Mouse (Mus musculus): ENCODE data around the gene Zfp420. TPM values are rescaled to one million over a fixed set of nuclear protein-coding genes. Genes with fewer than 3 reads are reported as not detected.
"Not testable (repeated sequence)": the region's sequence is repeated elsewhere in the genome, so short reads cannot be mapped to it uniquely, and the experiment has no call there.

The Zfp420 gene
- polyA plus RNA-seq, 1 experiment, result 4.8 TPM

- Histone ChIP-seq H3K27ac (ENCODE audit: insufficient read depth, low read depth, low read length) (no peak overlapping the region), H3K4me1 (ENCODE audit: control insufficient read depth, insufficient read depth, low read length) (no peaks in the 10 kb centered on the region), H3K4me3 (ENCODE audit: insufficient read depth, low read length) (no peak overlapping the region)
- no peak for TF ChIP-seq CTCF (IDR thresholded peaks at IDR 0.05; ENCODE audit: low read depth, low read length)
- no peak for TF ChIP-seq POLR2A (IDR thresholded peaks at IDR 0.05; ENCODE audit: borderline replicate concordance, low read depth, low read length)
Measured at GRCm38 (mm10) chr7:29839256-29839655, 20.5 kb upstream of the Zfp420 start.

GRCm38 (mm10) chr7:29842105-29842504 lies 17.7 kb upstream of the Zfp420 start:
- no peaks in the 10 kb centered on the region for H3K4me1 ChIP-seq (ENCODE audit: control insufficient read depth, insufficient read depth, low read length)
- H3K27ac ChIP-seq (ENCODE audit: insufficient read depth, low read depth, low read length), result no peak overlapping the region
- H3K4me3 ChIP-seq (ENCODE audit: insufficient read depth, low read length), result no peak overlapping the region
- TF ChIP-seq POLR2A (IDR thresholded peaks at IDR 0.05; ENCODE audit: borderline replicate concordance, low read depth, low read length), result no peak

GRCm38 (mm10) chr7:29844616-29845015 lies 15.2 kb upstream of the Zfp420 start:
- no peaks in the 10 kb centered on the region for H3K4me1 ChIP-seq (ENCODE audit: control insufficient read depth, insufficient read depth, low read length)
- H3K4me3 ChIP-seq (ENCODE audit: insufficient read depth, low read length), result no peak overlapping the region
- TF ChIP-seq POLR2A (IDR thresholded peaks at IDR 0.05; ENCODE audit: borderline replicate concordance, low read depth, low read length) (no peak), CTCF (IDR thresholded peaks at IDR 0.05; ENCODE audit: low read depth, low read length) (no peak)
- no peak overlapping the region for H3K27ac ChIP-seq (ENCODE audit: insufficient read depth, low read depth, low read length)

DNA sequence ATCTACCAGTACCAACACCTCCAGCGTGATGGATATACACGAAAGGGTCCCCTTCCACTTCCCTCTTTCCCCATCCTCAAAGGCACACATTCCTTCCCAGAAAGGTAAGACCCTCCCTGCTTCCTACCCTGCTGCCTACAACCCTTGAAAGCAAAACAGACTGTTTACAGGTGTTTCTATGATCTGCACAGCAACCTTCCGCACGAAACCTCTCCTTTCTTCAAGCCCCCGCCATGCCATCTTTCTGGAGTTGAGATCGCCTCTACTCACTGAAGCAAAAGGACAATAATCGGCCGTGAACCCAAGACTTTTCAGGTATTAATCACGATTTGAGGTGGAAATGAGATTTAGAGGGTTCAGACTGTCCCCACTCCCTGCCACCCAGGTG lies 7.0 kb upstream of the Zfp420 start:
- H3K4me3 ChIP-seq (ENCODE audit: insufficient read depth, low read length), result peak overlapping the region; percentile 81
- TF ChIP-seq CTCF (IDR thresholded peaks at IDR 0.05; ENCODE audit: low read depth, low read length), result no peak
- no peaks in the 10 kb centered on the region for H3K4me1 ChIP-seq (ENCODE audit: control insufficient read depth, insufficient read depth, low read length)
- no peak overlapping the region for H3K27ac ChIP-seq (ENCODE audit: insufficient read depth, low read depth, low read length)

GRCm38 (mm10) chr7:29853219-29853842 lies 6.4 kb upstream of the Zfp420 start, which contains the start of gene Zfp940:
Zfp940 (minus strand) TSS chr7:29853669.
- Histone ChIP-seq H3K27ac (ENCODE audit: insufficient read depth, low read depth, low read length) (no peak within 1 kb of the TSS), H3K4me1 (ENCODE audit: control insufficient read depth, insufficient read depth, low read length) (no peaks in the 10 kb centered on the region), H3K4me3 (ENCODE audit: insufficient read depth, low read length) (peak within 1 kb of the TSS; percentile 81)
- no peak for TF ChIP-seq POLR2A (IDR thresholded peaks at IDR 0.05; ENCODE audit: borderline replicate concordance, low read depth, low read length)
- TF ChIP-seq CTCF (IDR thresholded peaks at IDR 0.05; ENCODE audit: low read depth, low read length), result no peak

- Histone ChIP-seq H3K4me1 (ENCODE audit: control insufficient read depth, insufficient read depth, low read length) (peaks cover 2% of the 10 kb centered on the region; the same call in 1 of the 2 replicates), H3K4me3 (ENCODE audit: insufficient read depth, low read length) (no peak overlapping the region), H3K27ac (ENCODE audit: insufficient read depth, low read depth, low read length) (no peak overlapping the region)
- no peak for TF ChIP-seq POLR2A (IDR thresholded peaks at IDR 0.05; ENCODE audit: borderline replicate concordance, low read depth, low read length)
- no peak for TF ChIP-seq CTCF (IDR thresholded peaks at IDR 0.05; ENCODE audit: low read depth, low read length)
Measured at GRCm38 (mm10) chr7:29861660-29862059, 1.9 kb downstream of the Zfp420 start.

DNA sequence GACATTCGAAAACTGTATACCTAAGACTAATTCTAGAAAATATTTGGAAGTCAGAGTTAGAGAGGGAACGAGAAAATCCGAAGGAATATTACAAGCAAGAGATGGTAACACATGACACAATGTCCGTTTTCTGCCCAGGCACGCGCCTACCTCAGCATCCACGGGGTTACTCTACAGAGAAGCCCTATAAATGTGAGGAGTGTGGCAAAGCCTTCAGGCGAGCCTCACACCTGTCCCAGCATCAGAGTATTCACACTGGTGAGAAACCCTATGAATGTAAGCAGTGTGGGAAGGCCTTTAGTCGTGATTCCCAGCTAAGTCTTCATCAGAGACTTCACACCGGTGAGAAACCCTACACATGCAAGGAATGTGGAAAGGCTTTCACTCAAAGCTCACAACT lies 14.5 kb downstream of the Zfp420 start:
- Histone ChIP-seq H3K27ac (ENCODE audit: insufficient read depth, low read depth, low read length) (no peak overlapping the region), H3K4me3 (ENCODE audit: insufficient read depth, low read length) (no peak overlapping the region), H3K4me1 (ENCODE audit: control insufficient read depth, insufficient read depth, low read length) (no peaks in the 10 kb centered on the region)
- TF ChIP-seq POLR2A (IDR thresholded peaks at IDR 0.05; ENCODE audit: borderline replicate concordance, low read depth, low read length) (no peak), CTCF (IDR thresholded peaks at IDR 0.05; ENCODE audit: low read depth, low read length) (no peak)

DNA sequence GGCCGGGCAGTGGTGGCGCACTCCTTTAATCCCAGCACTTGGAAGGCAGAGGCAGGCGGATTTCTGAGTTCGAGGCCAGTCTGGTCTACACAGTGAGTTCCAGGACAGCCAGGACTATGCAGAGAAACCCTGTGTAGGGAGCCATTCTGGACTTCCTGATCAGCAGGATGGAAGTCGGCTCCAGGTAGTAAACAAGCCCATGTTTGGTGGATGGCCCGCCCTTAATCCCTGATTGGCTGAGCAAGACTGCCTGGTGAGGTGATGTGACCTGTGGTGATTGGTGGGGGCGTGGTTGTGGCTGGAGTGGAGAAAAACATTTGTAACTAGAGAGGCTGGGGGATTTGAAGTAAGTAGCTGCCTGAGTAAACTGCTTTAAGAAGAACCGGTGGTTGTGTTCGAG lies 17.8 kb downstream of the Zfp420 start:
- not testable (repeated sequence) for H3K4me1 ChIP-seq (ENCODE audit: control insufficient read depth, insufficient read depth, low read length); H3K27ac ChIP-seq (ENCODE audit: insufficient read depth, low read depth, low read length); H3K4me3 ChIP-seq (ENCODE audit: insufficient read depth, low read length)

DNA sequence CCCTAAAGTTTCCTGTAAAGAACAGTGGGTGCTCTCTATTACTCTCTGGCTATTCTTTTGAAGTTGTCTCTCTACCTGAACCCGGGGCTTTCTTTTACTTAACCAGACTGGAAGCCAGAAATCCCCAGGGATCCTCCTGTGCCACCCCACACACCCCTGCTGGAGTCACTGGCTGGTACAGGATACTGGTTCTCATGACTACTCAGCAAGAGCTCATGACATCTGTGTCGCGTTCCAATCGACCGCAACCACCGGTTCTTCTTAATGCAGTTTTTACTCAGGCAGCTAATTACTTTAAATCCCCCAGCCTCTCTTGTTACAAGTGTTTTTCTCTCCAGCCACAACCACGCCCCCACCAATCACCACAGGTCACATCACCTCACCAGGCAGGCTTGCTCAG lies 20.3 kb downstream of the Zfp420 start:
- TF ChIP-seq CTCF (IDR thresholded peaks at IDR 0.05; ENCODE audit: low read depth, low read length) (no peak), POLR2A (IDR thresholded peaks at IDR 0.05; ENCODE audit: borderline replicate concordance, low read depth, low read length) (no peak)
- Histone ChIP-seq H3K4me3 (ENCODE audit: insufficient read depth, low read length) (no peak overlapping the region), H3K4me1 (ENCODE audit: control insufficient read depth, insufficient read depth, low read length) (no peaks in the 10 kb centered on the region), H3K27ac (ENCODE audit: insufficient read depth, low read depth, low read length) (no peak overlapping the region)

GRCm38 (mm10) chr7:29880916-29881315 lies 21.1 kb downstream of the Zfp420 start:
- Histone ChIP-seq H3K4me1 (ENCODE audit: control insufficient read depth, insufficient read depth, low read length) (no peaks in the 10 kb centered on the region), H3K27ac (ENCODE audit: insufficient read depth, low read depth, low read length) (no peak overlapping the region), H3K4me3 (ENCODE audit: insufficient read depth, low read length) (no peak overlapping the region)
- TF ChIP-seq CTCF (IDR thresholded peaks at IDR 0.05; ENCODE audit: low read depth, low read length) (no peak), POLR2A (IDR thresholded peaks at IDR 0.05; ENCODE audit: borderline replicate concordance, low read depth, low read length) (no peak)

- no peak overlapping the region for H3K4me3 ChIP-seq (ENCODE audit: insufficient read depth, low read length)
- no peaks in the 10 kb centered on the region for H3K4me1 ChIP-seq (ENCODE audit: control insufficient read depth, insufficient read depth, low read length)
- TF ChIP-seq POLR2A (IDR thresholded peaks at IDR 0.05; ENCODE audit: borderline replicate concordance, low read depth, low read length) (no peak), CTCF (IDR thresholded peaks at IDR 0.05; ENCODE audit: low read depth, low read length) (no peak)
- no peak overlapping the region for H3K27ac ChIP-seq (ENCODE audit: insufficient read depth, low read depth, low read length)
Measured at GRCm38 (mm10) chr7:29890501-29890900, 30.7 kb downstream of the Zfp420 start.

All from bone marrow macrophage, adult 2 months (primary cell).